Mouse (Mus musculus): Measurements from ENCODE around the gene Gm37240.

The Gm37240 gene

GRCm38 (mm10) chr3:84536987-84537386, 1350.3 kb downstream of the Gm37240 start:
- DNase-seq = no peak

- DNase-seq = no peak
Observed at GRCm38 (mm10) chr3:84533227-84533626, 1354.1 kb downstream of the Gm37240 start.

- no peak for DNase-seq
Observed at GRCm38 (mm10) chr3:84529021-84529420, 1358.3 kb downstream of the Gm37240 start.

GRCm38 (mm10) chr3:84524952-84525351, 1362.4 kb downstream of the Gm37240 start:
- no peak for DNase-seq

DNA sequence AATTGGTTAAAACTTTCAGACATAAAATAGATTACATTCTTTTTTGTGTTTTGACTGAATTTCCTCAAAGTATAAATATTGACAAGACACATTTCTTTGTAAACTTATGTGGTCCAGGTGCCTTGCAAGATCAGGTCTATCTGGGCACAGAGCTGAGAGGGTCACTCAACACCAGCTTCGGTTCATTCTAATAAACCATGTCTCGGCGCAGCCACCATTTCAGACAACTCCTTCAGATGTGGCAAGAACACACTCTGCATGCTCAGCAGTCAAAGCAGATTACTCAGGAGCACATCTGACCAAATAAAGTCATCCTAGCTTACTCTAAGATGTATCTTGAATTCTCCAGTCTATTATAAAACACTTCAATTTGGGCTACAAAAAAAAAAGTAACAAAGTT, 1371.2 kb downstream of the Gm37240 start:
- no peak for DNase-seq

- DNase-seq = no peak
Observed at GRCm38 (mm10) chr3:84512774-84513515, 1374.4 kb downstream of the Gm37240 start.

DNA sequence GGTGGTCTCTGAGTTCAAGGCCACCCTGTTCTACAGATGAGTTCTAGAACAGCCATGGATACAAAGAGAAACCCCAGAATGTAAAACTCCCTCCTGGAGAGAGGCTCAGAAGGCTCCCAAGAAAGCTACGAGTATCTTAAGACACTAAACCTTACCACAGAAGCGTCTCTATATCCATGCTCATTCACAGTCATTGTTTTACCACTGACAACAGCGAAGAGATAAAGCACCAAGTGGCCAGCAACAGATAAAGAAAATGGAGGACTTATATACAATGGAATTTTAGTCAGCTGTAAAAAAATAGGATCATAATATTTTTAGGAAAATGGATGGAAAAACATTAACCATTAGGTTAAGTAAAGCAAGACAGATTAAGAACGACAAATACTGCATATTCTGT, 1382.1 kb downstream of the Gm37240 start:
- DNase-seq = no peak

DNA sequence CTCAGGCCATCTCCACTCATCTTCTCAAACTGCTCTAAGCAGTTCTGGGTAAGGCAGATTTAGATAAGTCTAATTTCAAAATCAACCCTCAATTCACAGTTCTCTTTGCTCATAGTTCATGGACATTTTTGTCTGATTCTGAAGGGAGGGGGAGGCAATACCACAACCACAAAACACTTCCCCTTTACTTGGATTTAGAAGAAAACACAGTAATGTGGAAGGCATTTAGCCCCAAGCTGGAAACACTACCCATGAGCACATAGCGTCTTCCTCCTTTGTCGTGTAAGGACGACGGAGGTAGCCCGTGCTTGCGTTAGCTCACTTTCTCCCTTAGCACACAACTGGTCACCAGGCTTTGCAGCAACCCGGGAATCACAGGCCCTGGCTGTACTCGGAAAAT, 1383.0 kb downstream of the Gm37240 start:
- no peak for DNase-seq

GRCm38 (mm10) chr3:84502101-84502500, 1385.2 kb downstream of the Gm37240 start:
- no peak for DNase-seq

DNA sequence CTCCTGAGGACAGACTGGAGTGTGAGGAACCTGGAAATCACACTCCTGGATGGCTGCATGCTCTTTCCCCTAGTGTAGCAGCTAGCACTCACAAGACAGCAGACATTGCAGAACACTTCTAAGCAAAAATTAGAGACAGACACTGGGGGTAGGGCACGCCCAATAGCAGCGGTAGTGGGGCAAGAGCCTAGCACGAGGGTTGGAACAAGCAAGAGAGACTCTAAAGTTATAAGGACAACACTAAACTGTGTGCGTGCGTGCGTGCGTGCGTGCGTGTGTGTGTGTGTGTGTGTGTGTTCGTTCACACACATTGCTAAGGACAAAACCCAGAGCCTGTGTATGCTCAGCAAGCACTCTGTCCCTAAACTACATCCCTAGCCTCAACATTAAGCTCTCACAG, 1386.8 kb downstream of the Gm37240 start:
- DNase-seq = no peak

- no peak for DNase-seq
Observed at GRCm38 (mm10) chr3:84497718-84498117, 1389.6 kb downstream of the Gm37240 start.

- DNase-seq = no peak
Observed at GRCm38 (mm10) chr3:84492657-84493056, 1394.7 kb downstream of the Gm37240 start.

GRCm38 (mm10) chr3:84492148-84492547, 1395.2 kb downstream of the Gm37240 start:
- DNase-seq = no peak

- peak; percentile 73 for DNase-seq
Observed at GRCm38 (mm10) chr3:84488716-84489115, 1398.6 kb downstream of the Gm37240 start.

GRCm38 (mm10) chr3:84484891-84485290, 1402.4 kb downstream of the Gm37240 start:
- DNase-seq = no peak

GRCm38 (mm10) chr3:84484333-84484732, 1403.0 kb downstream of the Gm37240 start:
- DNase-seq = no peak

GRCm38 (mm10) chr3:84482121-84482520, 1405.2 kb downstream of the Gm37240 start:
- no peak for DNase-seq

GRCm38 (mm10) chr3:84481104-84481503, 1406.2 kb downstream of the Gm37240 start:
- DNase-seq = no peak

- peak; percentile 8 for DNase-seq
Observed at GRCm38 (mm10) chr3:84480006-84480897, 1407.1 kb downstream of the Gm37240 start, which contains the start of gene Fhdc1. Fhdc1 (minus strand) TSS chr3:84480429.

DNA sequence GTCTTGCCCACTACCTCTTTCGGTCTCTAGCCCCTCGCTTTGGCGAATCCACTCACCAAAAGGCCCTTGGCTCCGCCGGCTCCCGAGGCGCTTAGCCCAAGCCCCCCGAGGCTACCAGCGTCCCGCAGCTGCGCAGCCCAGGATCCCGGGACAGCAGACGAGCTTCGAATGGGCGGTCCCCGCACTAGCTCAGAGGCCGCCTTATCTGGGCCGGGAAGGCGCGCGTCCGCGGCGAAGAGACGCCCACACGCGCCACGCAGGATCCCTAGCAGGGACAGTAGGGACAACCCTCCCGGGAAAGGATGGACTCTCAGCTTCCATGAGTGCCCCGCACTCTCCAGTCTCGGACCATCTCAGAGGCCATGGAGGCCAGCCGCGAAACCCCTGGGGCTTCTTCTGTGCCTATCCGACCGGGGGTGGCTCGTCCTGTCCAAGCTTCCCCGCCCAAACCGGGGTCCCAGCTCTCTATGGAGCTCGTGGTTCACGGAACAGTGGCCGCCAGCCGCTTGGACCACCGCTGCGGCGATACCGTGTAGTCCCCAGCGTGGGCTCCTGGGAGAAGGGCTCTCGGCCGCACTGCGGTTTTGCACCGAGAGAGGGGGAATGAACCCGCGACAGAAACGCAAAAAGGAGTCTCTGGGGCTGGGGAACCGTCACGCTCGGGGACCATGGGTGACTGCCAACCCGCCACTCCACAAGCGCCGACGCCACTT, 1407.9 kb downstream of the Gm37240 start:
- peak; percentile 22 for DNase-seq

DNA sequence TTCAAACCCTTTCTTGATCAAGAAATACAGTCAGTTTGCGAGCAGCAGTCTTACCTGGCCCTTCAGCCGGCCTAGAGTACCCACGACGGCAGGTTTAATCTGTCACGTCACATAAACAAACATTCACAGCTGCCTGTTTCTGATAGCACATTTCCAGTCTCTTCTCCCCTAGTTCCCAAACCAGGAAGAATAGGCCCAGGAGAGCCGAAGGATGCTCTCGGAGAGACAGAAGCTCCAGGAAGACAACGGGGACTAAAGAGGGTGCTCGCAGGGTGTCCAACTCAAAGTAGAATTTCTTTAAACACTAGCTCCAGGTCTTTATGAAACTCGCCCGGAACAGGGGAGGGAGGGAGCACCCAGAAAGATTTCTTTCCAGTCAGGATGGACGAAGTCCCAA, 1408.4 kb downstream of the Gm37240 start:
- no peak for DNase-seq

DNA sequence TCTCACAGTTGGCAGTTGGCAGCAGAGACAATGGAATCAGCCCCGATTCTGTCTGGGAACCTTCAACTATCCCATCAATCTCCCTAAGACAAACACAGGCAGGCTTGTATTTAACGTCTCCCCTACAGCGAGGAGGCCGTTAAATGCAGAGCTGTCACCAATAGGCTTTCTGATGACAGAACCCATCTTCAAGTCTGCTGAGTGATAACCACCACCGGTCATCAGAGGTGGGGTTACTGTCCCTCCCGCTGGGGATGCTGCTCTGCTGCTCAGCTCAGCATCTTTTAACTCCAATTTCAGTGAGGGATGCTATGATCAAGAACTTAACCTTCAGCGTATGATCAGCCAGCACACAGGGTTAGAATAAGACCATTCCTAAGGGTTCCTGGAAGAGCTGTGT, 1409.1 kb downstream of the Gm37240 start:
- DNase-seq = no peak

GRCm38 (mm10) chr3:84477498-84477897, 1409.8 kb downstream of the Gm37240 start:
- DNase-seq = no peak

All from layer of hippocampus, adult 9-11 months (tissue).